Mouse (Mus musculus): Measurements from ENCODE around the gene Cpped1.

Cpped1 gene

GRCm38 (mm10) chr16:11909035-11909591 lies at the start of gene Cpped1:
Gene Cpped1 (minus strand): TSS chr16:11909445.
- in situ Hi-C loops (cut with MboI, MseI) = no loop called here

GRCm38 (mm10) chr16:11940477-11940876 lies 31.2 kb upstream of the Cpped1 start:
- in situ Hi-C loops (cut with MboI, MseI) = no loop called here

GRCm38 (mm10) chr16:11910801-11911200 lies 1.6 kb upstream of the Cpped1 start:
- in situ Hi-C loops (cut with MboI, MseI) = loop anchor here (10.0 kb wide), 1 partner anchor 1754 kb away; the partner anchor contains the start of gene Parn

- in situ Hi-C loops (cut with MboI, MseI) = loop anchor here (10.0 kb wide), 1 partner anchor 1755 kb away; the partner anchor contains the start of gene Parn
Measured at GRCm38 (mm10) chr16:11909817-11910216, 572 bp upstream of the Cpped1 start.

- in situ Hi-C loops (cut with MboI, MseI) = no loop called here
Measured at GRCm38 (mm10) chr16:11908461-11909014, 707 bp downstream of the Cpped1 start.

- in situ Hi-C loops (cut with MboI, MseI) = no loop called here
Measured at GRCm38 (mm10) chr16:11907816-11908215, 1.4 kb downstream of the Cpped1 start.

- in situ Hi-C loops (cut with MboI, MseI) = no loop called here
Measured at GRCm38 (mm10) chr16:11906906-11907305, 2.3 kb downstream of the Cpped1 start.

GRCm38 (mm10) chr16:11905216-11905615 lies 4.0 kb downstream of the Cpped1 start:
- in situ Hi-C loops (cut with MboI, MseI) = no loop called here

- in situ Hi-C loops (cut with MboI, MseI) = no loop called here
Measured at GRCm38 (mm10) chr16:11902007-11902406, 7.2 kb downstream of the Cpped1 start.

- in situ Hi-C loops (cut with MboI, MseI) = no loop called here
Measured at GRCm38 (mm10) chr16:11900341-11900740, 8.9 kb downstream of the Cpped1 start.

GRCm38 (mm10) chr16:11896411-11896810 lies 12.8 kb downstream of the Cpped1 start:
- in situ Hi-C loops (cut with MboI, MseI) = no loop called here

GRCm38 (mm10) chr16:11894877-11895276 lies 14.4 kb downstream of the Cpped1 start:
- in situ Hi-C loops (cut with MboI, MseI) = no loop called here

- in situ Hi-C loops (cut with MboI, MseI) = no loop called here
Measured at GRCm38 (mm10) chr16:11890186-11890585, 19.1 kb downstream of the Cpped1 start.

- in situ Hi-C loops (cut with MboI, MseI) = no loop called here
Measured at GRCm38 (mm10) chr16:11889741-11890140, 19.5 kb downstream of the Cpped1 start.

- in situ Hi-C loops (cut with MboI, MseI) = no loop called here
Measured at GRCm38 (mm10) chr16:11881795-11882194, 27.4 kb downstream of the Cpped1 start.

GRCm38 (mm10) chr16:11880461-11880860 lies 28.8 kb downstream of the Cpped1 start:
- in situ Hi-C loops (cut with MboI, MseI) = no loop called here

- in situ Hi-C loops (cut with MboI, MseI) = loop anchor here (10.0 kb wide), 1 partner anchor 404 kb away; no protein-coding TSS in a partner anchor
Measured at GRCm38 (mm10) chr16:11879196-11879595, 30.0 kb downstream of the Cpped1 start.

- in situ Hi-C loops (cut with MboI, MseI) = loop anchor here (10.0 kb wide), 1 partner anchor 400 kb away; no protein-coding TSS in a partner anchor
Measured at GRCm38 (mm10) chr16:11875227-11875626, 34.0 kb downstream of the Cpped1 start.

GRCm38 (mm10) chr16:11873292-11873691 lies 36.0 kb downstream of the Cpped1 start:
- in situ Hi-C loops (cut with MboI, MseI) = loop anchor here (10.0 kb wide), 1 partner anchor 398 kb away; no protein-coding TSS in a partner anchor

- in situ Hi-C loops (cut with MboI, MseI) = no loop called here
Measured at GRCm38 (mm10) chr16:11868486-11868885, 40.8 kb downstream of the Cpped1 start.

GRCm38 (mm10) chr16:11852716-11853605 lies 56.3 kb downstream of the Cpped1 start:
- in situ Hi-C loops (cut with MboI, MseI) = no loop called here

GRCm38 (mm10) chr16:11848990-11849658 lies 60.1 kb downstream of the Cpped1 start:
- in situ Hi-C loops (cut with MboI, MseI) = no loop called here

All from T-helper 2 cell (primary cell).